Mouse (Mus musculus): ENCODE results near the gene Zc3hc1. TPM values are rescaled to one million over a fixed set of nuclear protein-coding genes. Genes with fewer than 3 reads are reported as not detected.
"Not testable (repeated sequence)": the region's sequence is repeated elsewhere in the genome, so short reads cannot be mapped to it uniquely, and the experiment has no call there.

Zc3hc1 gene
- polyA plus RNA-seq, 1 experiment from 2014 or later: 84.6 TPM

GRCm38 (mm10) chr6:30402091-30402491, 11.3 kb upstream of the Zc3hc1 start:
- Histone ChIP-seq H3K4me3 (peak overlapping the region; percentile 99), H3K36me3 (replicated peaks) (peaks cover 9% of the 10 kb centered on the region), H3K27me3 (replicated peaks; ENCODE audit: low read depth, poor library complexity, severe bottlenecking) (no peaks in the 10 kb centered on the region), H3K9me3 (no peaks in the 10 kb centered on the region), H3K4me1 (peaks cover 13% of the 10 kb centered on the region), H3K27ac (replicated peaks) (peak overlapping the region; percentile 97)
- WGBS: under 1% methylated on average over 29 of the region's 29 CpGs
- no peak for DNase-seq (ENCODE audit: low spot score)

- WGBS: under 1% methylated on average over 41 of the region's 41 CpGs
- H3K4me1 ChIP-seq: peaks cover 13% of the 10 kb centered on the region
Measured at GRCm38 (mm10) chr6:30401308-30402015, 10.6 kb upstream of the Zc3hc1 start, which contains the start of gene Klhdc10. Gene Klhdc10 (plus strand): TSS chr6:30401868.

GRCm38 (mm10) chr6:30400716-30401115, 9.9 kb upstream of the Zc3hc1 start:
- no peaks in the 10 kb centered on the region for H3K9me3 ChIP-seq
- no peak for DNase-seq (ENCODE audit: low spot score)
- peaks cover 13% of the 10 kb centered on the region for H3K4me1 ChIP-seq
- peak overlapping the region; percentile 97 for H3K27ac ChIP-seq (replicated peaks)
- no peaks in the 10 kb centered on the region for H3K27me3 ChIP-seq (replicated peaks; ENCODE audit: low read depth, poor library complexity, severe bottlenecking)
- 17% methylated on average over 7 of the region's 7 CpGs for WGBS
- H3K36me3 ChIP-seq (replicated peaks): no peaks in the 10 kb centered on the region
- H3K4me3 ChIP-seq: peak overlapping the region; percentile 99

More at GRCm38 (mm10) chr6:30401308-30402015, 10.6 kb upstream of the Zc3hc1 start, which contains the start of gene Klhdc10:
- H3K4me3 ChIP-seq: peak within 1 kb of the TSS; percentile 99
- no peaks in the 10 kb centered on the region for H3K9me3 ChIP-seq
- peak within 1 kb of the TSS; percentile 97 for H3K27ac ChIP-seq (replicated peaks)
- DNase-seq (ENCODE audit: low spot score): peak; percentile 100
- no peaks in the 10 kb centered on the region for H3K27me3 ChIP-seq (replicated peaks; ENCODE audit: low read depth, poor library complexity, severe bottlenecking)
- H3K36me3 ChIP-seq (replicated peaks): peaks cover 2% of the 10 kb centered on the region

GRCm38 (mm10) chr6:30400146-30400545, 9.3 kb upstream of the Zc3hc1 start:
- Histone ChIP-seq H3K27me3 (replicated peaks; ENCODE audit: low read depth, poor library complexity, severe bottlenecking) (no peaks in the 10 kb centered on the region), H3K4me1 (peaks cover 13% of the 10 kb centered on the region), H3K27ac (replicated peaks) (peak overlapping the region; percentile 97), H3K36me3 (replicated peaks) (no peaks in the 10 kb centered on the region), H3K9me3 (no peaks in the 10 kb centered on the region), H3K4me3 (no peak overlapping the region)
- no peak for DNase-seq (ENCODE audit: low spot score)
- WGBS: 82% methylated on average over 5 of the region's 5 CpGs

- Histone ChIP-seq H3K4me3 (no peak overlapping the region), H3K36me3 (replicated peaks) (peaks cover 4% of the 10 kb centered on the region), H3K9me3 (no peaks in the 10 kb centered on the region), H3K27me3 (replicated peaks; ENCODE audit: low read depth, poor library complexity, severe bottlenecking) (no peaks in the 10 kb centered on the region), H3K27ac (replicated peaks) (no peak overlapping the region), H3K4me1 (peaks cover 6% of the 10 kb centered on the region)
- DNase-seq (ENCODE audit: low spot score): no peak
- WGBS: 89% methylated on average over 7 of the region's 7 CpGs
Measured at GRCm38 (mm10) chr6:30391996-30392395, 1.2 kb upstream of the Zc3hc1 start.

GRCm38 (mm10) chr6:30390271-30390670, 557 bp downstream of the Zc3hc1 start:
- Histone ChIP-seq H3K27ac (replicated peaks) (peak overlapping the region; percentile 90), H3K36me3 (replicated peaks) (peaks cover 21% of the 10 kb centered on the region), H3K4me3 (peak overlapping the region; percentile 83)
- not testable (repeated sequence) for H3K27me3 ChIP-seq (replicated peaks; ENCODE audit: low read depth, poor library complexity, severe bottlenecking); DNase-seq (ENCODE audit: low spot score); H3K9me3 ChIP-seq; H3K4me1 ChIP-seq
- 30% methylated on average over 4 of the region's 4 CpGs for WGBS

- WGBS: 78% methylated on average over 3 of the region's 3 CpGs
- peak; percentile 55 for DNase-seq (ENCODE audit: low spot score)
- Histone ChIP-seq H3K27me3 (replicated peaks; ENCODE audit: low read depth, poor library complexity, severe bottlenecking) (no peaks in the 10 kb centered on the region), H3K27ac (replicated peaks) (no peak overlapping the region), H3K4me1 (no peaks in the 10 kb centered on the region), H3K36me3 (replicated peaks) (peaks cover 99% of the 10 kb centered on the region), H3K9me3 (no peaks in the 10 kb centered on the region), H3K4me3 (no peak overlapping the region)
Measured at GRCm38 (mm10) chr6:30381116-30381515, 9.7 kb downstream of the Zc3hc1 start.

GRCm38 (mm10) chr6:30375791-30376190, 15.0 kb downstream of the Zc3hc1 start:
- DNase-seq (ENCODE audit: low spot score): no peak
- Histone ChIP-seq H3K27me3 (replicated peaks; ENCODE audit: low read depth, poor library complexity, severe bottlenecking) (no peaks in the 10 kb centered on the region), H3K4me3 (no peak overlapping the region), H3K9me3 (no peaks in the 10 kb centered on the region), H3K36me3 (replicated peaks) (peaks cover 100% of the 10 kb centered on the region), H3K4me1 (no peaks in the 10 kb centered on the region), H3K27ac (replicated peaks) (no peak overlapping the region)
- WGBS: 98% methylated on average over 1 of the region's 1 CpGs

- no peaks in the 10 kb centered on the region for H3K4me1 ChIP-seq
- DNase-seq (ENCODE audit: low spot score): no peak
- no peaks in the 10 kb centered on the region for H3K27me3 ChIP-seq (replicated peaks; ENCODE audit: low read depth, poor library complexity, severe bottlenecking)
- H3K36me3 ChIP-seq (replicated peaks): peaks cover 100% of the 10 kb centered on the region
- H3K4me3 ChIP-seq: no peak overlapping the region
- 89% methylated on average over 16 of the region's 16 CpGs for WGBS
- no peak overlapping the region for H3K27ac ChIP-seq (replicated peaks)
- no peaks in the 10 kb centered on the region for H3K9me3 ChIP-seq
Measured at GRCm38 (mm10) chr6:30374731-30375510, 15.9 kb downstream of the Zc3hc1 start.

- no peaks in the 10 kb centered on the region for H3K4me1 ChIP-seq
- H3K9me3 ChIP-seq: no peaks in the 10 kb centered on the region
- H3K4me3 ChIP-seq: no peak overlapping the region
- H3K27ac ChIP-seq (replicated peaks): no peak overlapping the region
- no peaks in the 10 kb centered on the region for H3K27me3 ChIP-seq (replicated peaks; ENCODE audit: low read depth, poor library complexity, severe bottlenecking)
- no peak for DNase-seq (ENCODE audit: low spot score)
- 93% methylated on average over 17 of the region's 17 CpGs for WGBS
- peaks cover 100% of the 10 kb centered on the region for H3K36me3 ChIP-seq (replicated peaks)
Measured at GRCm38 (mm10) chr6:30372627-30373369, 18.0 kb downstream of the Zc3hc1 start.

GRCm38 (mm10) chr6:30369291-30369690, 21.5 kb downstream of the Zc3hc1 start:
- no peak overlapping the region for H3K4me3 ChIP-seq
- peaks cover 100% of the 10 kb centered on the region for H3K36me3 ChIP-seq (replicated peaks)
- no peak overlapping the region for H3K27ac ChIP-seq (replicated peaks)
- H3K9me3 ChIP-seq: no peaks in the 10 kb centered on the region
- 85% methylated on average over 3 of the region's 3 CpGs for WGBS
- H3K4me1 ChIP-seq: no peaks in the 10 kb centered on the region
- DNase-seq (ENCODE audit: low spot score): no peak
- H3K27me3 ChIP-seq (replicated peaks; ENCODE audit: low read depth, poor library complexity, severe bottlenecking): no peaks in the 10 kb centered on the region

GRCm38 (mm10) chr6:30363808-30364207, 27.0 kb downstream of the Zc3hc1 start:
- Histone ChIP-seq H3K9me3 (no peaks in the 10 kb centered on the region), H3K4me3 (no peak overlapping the region), H3K36me3 (replicated peaks) (peaks cover 64% of the 10 kb centered on the region), H3K27ac (replicated peaks) (no peak overlapping the region), H3K4me1 (no peaks in the 10 kb centered on the region), H3K27me3 (replicated peaks; ENCODE audit: low read depth, poor library complexity, severe bottlenecking) (no peaks in the 10 kb centered on the region)
- WGBS: 65% methylated on average over 5 of the region's 5 CpGs
- DNase-seq (ENCODE audit: low spot score): no peak
